Mouse (Mus musculus) limb, embryonic 14.5 days (tissue): ENCODE data around the gene Snx11. TPM values are rescaled to one million over a fixed set of nuclear protein-coding genes. Genes with fewer than 3 reads are reported as not detected.

Experiments used
- ATAC-seq: fragments of 200-750 bp; cut with Nextera tagmentation; 2 replicates; pipeline ENCODE4 v1.8.0; 2017; ENCODE audit warnings: low read depth, moderate number of reproducible peaks, moderate TSS enrichment; ENCODE audit not compliant: low FRiP score
- DNase-seq: peaks from one replicate; pipeline ENCODE4 v3.0.0-alpha.2; 2015; ENCODE audit warnings: low spot score
- H3K27ac ChIP-seq: fragments of 300-500 bp; sonication (generic); replicated peaks from 2 replicates; pipeline ENCODE4 v1.5.1; 2014; ENCODE audit warnings: low read depth, mild to moderate bottlenecking, low read length, moderate library complexity, mixed read lengths
- H3K27me3 ChIP-seq: fragments of 300-500 bp; sonication (generic); 2 replicates; pipeline ENCODE4 v1.6.1; 2014; ENCODE audit warnings: low read length, mixed read lengths; ENCODE audit not compliant: control insufficient read depth, insufficient read depth
- H3K36me3 ChIP-seq: fragments of 300-500 bp; sonication (generic); 2 replicates; pipeline ENCODE4 v1.6.1; 2014; ENCODE audit warnings: mild to moderate bottlenecking, low read length, moderate library complexity, mixed read lengths; ENCODE audit not compliant: control insufficient read depth, insufficient read depth
- H3K4me1 ChIP-seq: fragments of 300-500 bp; sonication (generic); 2 replicates; pipeline ENCODE4 v1.6.1; 2014; ENCODE audit warnings: antibody characterized with exemption, low read length, mixed read lengths; ENCODE audit not compliant: control insufficient read depth, insufficient read depth
- H3K4me2 ChIP-seq: fragments of 300-500 bp; sonication (generic); replicated peaks from 2 replicates; pipeline ENCODE4 v1.6.1; 2014; ENCODE audit warnings: low read depth, mild to moderate bottlenecking, low read length, moderate library complexity; ENCODE audit not compliant: severe bottlenecking
- H3K4me3 ChIP-seq: fragments of 300-500 bp; sonication (generic); replicated peaks from 2 replicates; pipeline ENCODE4 v1.5.1; 2014; ENCODE audit warnings: low read length
- H3K9ac ChIP-seq: fragments of 300-500 bp; sonication (generic); 2 replicates; pipeline ENCODE4 v1.6.1; 2014; ENCODE audit warnings: mild to moderate bottlenecking, low read depth, low read length, moderate library complexity; ENCODE audit not compliant: severe bottlenecking
- H3K9me3 ChIP-seq: fragments of 300-500 bp; sonication (generic); 2 replicates; pipeline ENCODE4 v1.6.1; 2016; ENCODE audit warnings: low read length; ENCODE audit not compliant: control insufficient read depth
- POLR2A ChIP-seq: fragments of 200-500 bp; IDR thresholded peaks from 2 replicates; pipeline ENCODE4 v1.8.0; 2012; ENCODE audit warnings: inconsistent platforms, mild to moderate bottlenecking, moderate library complexity, borderline replicate concordance; ENCODE audit not compliant: insufficient read depth, insufficient read length; ENCODE audit errors: extremely low read depth
- WGBS: fragments of 180-500 bp; shearing (Covaris S2); extraction: QIAGEN DNeasy Blood & Tissue Kit; methylation state at CpG from one replicate; pipeline ENCODE4 v1.1.7; 2014; 5-methylcytosine and 5-hydroxymethylcytosine counted together
- polyA plus RNA-seq, 2 experiments: library from polyadenylated mRNA; depleted of rRNA in 1 of 2; stranded (reverse) in 1 of 2; unstranded in 1 of 2; fragments of >200 nt; fragmentation: Nextera tagmentation in 1 of 2; extraction: Ambion mirVana in 1 of 2; gene quantifications; 2 replicates each; pipeline versions ENCODE4 v1.2.1 to v1.2.3; 2012 to 2014

The Snx11 gene
- polyA plus RNA-seq, 2 experiments: 11.9 to 28.3 TPM

DNA sequence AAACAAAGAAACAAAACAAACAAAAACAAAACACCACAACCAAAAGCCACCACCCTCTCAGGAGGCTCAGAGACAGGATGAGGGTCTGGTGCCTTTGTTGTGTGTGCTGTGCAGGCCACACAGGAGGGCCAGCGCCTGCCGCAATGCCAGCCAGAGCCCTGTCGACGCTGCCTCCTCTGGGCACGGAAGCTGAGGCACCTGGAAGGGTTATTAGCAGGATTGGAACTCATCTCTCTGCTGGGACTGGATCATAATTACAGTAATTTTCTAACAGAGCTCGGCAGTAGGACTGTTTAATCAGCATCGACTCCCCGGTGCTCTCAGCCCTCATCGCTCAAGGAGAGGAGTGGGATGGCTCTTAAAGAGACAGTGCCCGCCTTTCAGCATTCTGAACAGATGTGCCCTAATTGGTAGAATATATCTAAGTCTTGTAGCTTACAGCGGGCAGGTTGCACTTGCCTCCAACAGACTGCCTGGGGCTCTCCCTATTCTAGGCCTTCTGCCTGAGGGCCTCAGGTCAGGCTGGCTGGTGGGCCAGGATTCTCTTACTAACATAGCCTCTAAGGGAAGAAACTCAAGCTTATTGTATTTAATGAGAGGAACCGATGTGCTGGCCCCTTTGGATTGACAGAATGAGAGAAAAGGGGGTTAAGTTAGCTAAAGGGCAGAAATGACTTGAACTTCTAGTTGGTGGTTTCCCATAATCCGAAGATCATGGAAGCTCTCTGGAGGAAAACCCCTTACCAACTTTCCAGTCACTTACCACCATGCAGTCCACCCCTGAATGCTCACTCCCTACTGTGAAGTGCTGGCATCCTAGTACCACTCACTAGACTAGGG is 12.6 kb downstream of the Snx11 start:
- Histone ChIP-seq H3K27me3 (no peaks in the 10 kb centered on the region), H3K4me3 (no peak overlapping the region), H3K27ac (no peak overlapping the region), H3K36me3 (peaks cover 13% of the 10 kb centered on the region), H3K9me3 (no peaks in the 10 kb centered on the region), H3K4me2 (no peak overlapping the region), H3K4me1 (0 out of 2 replicates have a peak, but pooled peaks cover 3% of the 10 kb centered on the region), H3K9ac (no peak overlapping the region)
- no peak for TF ChIP-seq POLR2A
- WGBS: 43% methylated on average over 13 of the region's 13 CpGs
- ATAC-seq: no peak
- DNase-seq: no peak

DNA sequence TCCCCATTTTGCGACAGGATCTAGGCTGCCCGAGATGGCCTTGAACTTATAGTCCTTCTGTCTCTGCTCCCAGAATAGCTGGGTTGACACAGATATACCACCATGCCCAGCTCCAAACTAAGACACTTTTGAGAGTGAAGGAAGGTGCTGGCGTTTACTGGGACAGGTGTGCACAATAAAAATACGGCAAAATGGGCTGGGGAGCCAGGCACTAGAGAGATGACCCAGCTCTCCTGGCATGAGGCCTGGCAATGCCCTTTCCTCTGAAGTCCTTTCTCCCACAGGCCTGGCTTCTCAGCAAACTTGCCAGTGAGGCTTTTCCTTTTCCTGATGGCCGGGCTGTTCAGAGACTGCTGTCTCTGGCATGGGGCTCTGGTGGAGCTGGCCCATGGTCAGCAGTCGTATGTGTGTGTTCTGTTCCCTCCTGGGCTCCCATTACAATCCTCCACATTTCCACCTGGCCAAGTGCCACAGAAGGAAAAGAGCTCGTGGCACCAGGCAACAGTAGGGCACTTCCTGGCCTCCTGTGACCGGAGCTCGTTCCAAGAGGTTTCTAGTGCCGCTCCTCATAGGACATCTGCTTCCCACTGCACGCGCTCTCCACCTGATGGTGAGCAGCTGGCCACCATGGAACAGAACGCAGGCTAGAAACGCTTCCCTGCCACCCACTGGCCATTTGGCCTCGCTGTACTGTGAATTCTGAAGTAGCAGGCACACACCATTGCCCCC is 14.5 kb downstream of the Snx11 start:
- Histone ChIP-seq H3K4me3 (no peak overlapping the region), H3K27me3 (no peaks in the 10 kb centered on the region), H3K27ac (no peak overlapping the region), H3K4me2 (no peak overlapping the region), H3K36me3 (no peaks in the 10 kb centered on the region; the same call in 1 of the 2 replicates), H3K9ac (no peak overlapping the region), H3K9me3 (no peaks in the 10 kb centered on the region), H3K4me1 (0 out of 2 replicates have a peak, but pooled peaks cover 3% of the 10 kb centered on the region)
- WGBS: 52% methylated on average over 14 of the region's 15 CpGs
- DNase-seq (no peak), ATAC-seq (no peak)
- TF ChIP-seq POLR2A: no peak

DNA sequence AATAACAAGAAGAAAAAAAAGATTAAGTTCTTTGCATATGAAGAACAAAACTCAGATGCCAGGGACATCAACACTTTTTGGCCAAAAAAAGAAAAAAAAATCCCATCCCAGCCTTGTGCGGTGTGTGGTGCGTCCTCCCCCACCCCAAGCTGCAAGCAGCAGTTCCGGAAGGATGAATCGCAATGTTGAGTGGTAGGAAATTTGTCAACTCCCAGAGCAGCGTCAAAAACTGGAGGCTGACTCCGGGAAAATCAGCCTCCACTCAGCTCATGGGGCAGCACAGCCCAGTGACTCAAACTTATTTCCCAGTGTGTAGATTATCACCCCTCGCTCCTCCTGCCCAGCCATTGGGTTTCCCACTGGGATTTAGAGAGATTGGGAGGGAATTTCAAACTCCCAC is 15.4 kb downstream of the Snx11 start:
- DNase-seq (no peak), ATAC-seq (no peak)
- Histone ChIP-seq H3K9me3 (no peaks in the 10 kb centered on the region), H3K27me3 (no peaks in the 10 kb centered on the region), H3K9ac (no peak overlapping the region), H3K4me2 (no peak overlapping the region), H3K4me1 (0 out of 2 replicates have a peak, but pooled peaks cover 3% of the 10 kb centered on the region), H3K4me3 (no peak overlapping the region), H3K36me3 (no peaks in the 10 kb centered on the region), H3K27ac (no peak overlapping the region)
- WGBS: 69% methylated on average over 7 of the region's 7 CpGs
- TF ChIP-seq POLR2A: no peak

DNA sequence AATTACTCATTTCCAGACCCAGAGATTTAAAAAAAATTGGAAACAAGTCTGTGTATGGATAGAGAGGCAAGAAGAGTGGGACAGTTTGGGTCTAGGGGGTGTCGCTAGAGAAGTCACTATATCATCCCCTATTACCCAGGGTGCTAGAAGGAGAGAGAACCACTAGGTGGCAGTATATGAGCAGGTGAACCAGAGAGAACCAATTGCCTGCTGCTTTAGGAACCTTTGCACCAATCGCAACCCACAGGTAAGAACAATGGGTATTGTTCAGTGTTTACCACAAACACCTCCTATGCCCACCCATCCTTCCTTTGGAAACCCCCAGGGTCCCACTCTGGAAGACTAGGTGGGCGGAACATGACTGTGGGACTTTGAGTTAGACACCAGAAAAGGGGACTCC is 17.3 kb downstream of the Snx11 start:
- no peaks in the 10 kb centered on the region for H3K9me3 ChIP-seq
- ATAC-seq (no peak), DNase-seq (peak; percentile 64)
- no peak overlapping the region for H3K27ac ChIP-seq
- TF ChIP-seq POLR2A: no peak
- H3K36me3 ChIP-seq: no peaks in the 10 kb centered on the region
- no peak overlapping the region for H3K4me3 ChIP-seq
- H3K27me3 ChIP-seq: no peaks in the 10 kb centered on the region
- no peak overlapping the region for H3K4me2 ChIP-seq
- H3K4me1 ChIP-seq: 0 out of 2 replicates have a peak, but pooled peaks cover 3% of the 10 kb centered on the region
- WGBS: 38% methylated on average over 3 of the region's 3 CpGs
- H3K9ac ChIP-seq: no peak overlapping the region

DNA sequence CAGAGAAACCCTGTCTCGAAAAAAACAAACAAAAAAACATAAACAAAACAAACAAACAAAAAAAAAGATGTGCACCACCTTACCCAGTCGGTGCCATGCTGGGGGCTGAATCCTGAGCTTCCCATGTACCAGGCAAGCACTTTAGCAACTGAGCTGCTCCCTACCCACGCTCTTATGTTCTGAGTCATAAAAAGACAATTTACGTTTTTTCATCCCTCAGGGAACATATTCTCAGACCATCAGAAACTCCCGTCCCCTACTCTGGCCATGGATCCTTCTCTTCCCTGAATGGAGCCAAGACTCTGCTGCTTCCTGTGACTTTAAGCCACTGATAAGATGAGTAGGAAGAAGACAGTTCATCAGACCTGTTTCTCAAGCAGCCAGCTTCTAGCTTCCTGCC is 19.0 kb downstream of the Snx11 start:
- no peaks in the 10 kb centered on the region for H3K27me3 ChIP-seq
- ATAC-seq (no peak), DNase-seq (no peak)
- H3K4me1 ChIP-seq: 0 out of 2 replicates have a peak, but pooled peaks cover 3% of the 10 kb centered on the region
- no peak overlapping the region for H3K4me3 ChIP-seq
- H3K9ac ChIP-seq: no peak overlapping the region
- 63% methylated on average over 5 of the region's 5 CpGs for WGBS
- H3K9me3 ChIP-seq: no peaks in the 10 kb centered on the region
- H3K36me3 ChIP-seq: no peaks in the 10 kb centered on the region
- no peak for TF ChIP-seq POLR2A
- no peak overlapping the region for H3K27ac ChIP-seq
- no peak overlapping the region for H3K4me2 ChIP-seq
